Mouse (Mus musculus) adrenal gland, postnatal 10 days (tissue): ENCODE data around the gene Atg5. TPM values are rescaled to one million over a fixed set of nuclear protein-coding genes. Genes with fewer than 3 reads are reported as not detected.

ENCODE experiments used
- DNase-seq: peaks from one replicate; pipeline ENCODE4 v3.0.0; 2021; ENCODE audit warnings: mixed read lengths
- total RNA-seq, 2 experiments: library from RNA; stranded (reverse); gene quantifications; 2 replicates each; pipeline ENCODE4 v1.2.3; 2021

Atg5 gene
- total RNA-seq, 2 experiments from 2014 or later = 23.0 to 23.1 TPM

DNA sequence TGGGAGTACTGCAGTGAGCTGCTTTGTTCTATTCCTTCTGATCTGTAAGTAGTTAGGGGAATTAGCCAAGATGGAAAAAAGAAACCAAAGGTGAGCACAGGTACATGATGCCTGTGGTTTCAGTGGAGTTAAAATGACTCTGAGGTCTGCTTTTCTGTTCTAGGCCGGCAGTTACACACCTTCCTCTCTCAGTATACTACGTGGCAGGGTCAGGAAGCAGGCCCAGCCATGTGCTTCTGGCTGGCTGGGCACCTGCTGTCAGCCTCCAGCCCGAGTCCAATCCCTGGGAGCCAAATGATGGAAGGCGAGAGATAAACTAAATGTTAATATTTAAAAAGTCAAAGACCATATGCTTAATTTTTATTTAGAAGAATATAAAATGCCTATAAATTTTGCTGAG lies 85.3 kb downstream of the Atg5 start:
- no peak for DNase-seq

DNA sequence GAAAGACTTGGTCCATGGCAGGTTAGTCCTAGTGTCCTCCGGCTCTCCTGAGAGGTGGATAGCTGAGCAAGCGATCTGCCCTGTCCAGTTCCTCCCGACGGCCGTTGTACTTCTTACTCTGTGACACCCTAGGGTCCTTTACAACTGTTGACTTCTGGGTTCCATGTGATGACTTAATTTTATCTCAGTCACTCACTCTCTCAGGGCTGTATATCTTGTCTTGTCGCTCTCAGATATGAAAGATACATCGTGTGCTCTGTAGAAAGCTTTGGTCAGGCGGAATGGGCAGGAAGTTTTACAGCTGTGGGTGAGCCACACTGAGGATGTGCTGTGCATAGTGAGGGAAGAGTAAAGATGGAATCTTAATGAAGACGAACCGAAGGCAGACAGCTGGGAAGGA lies 86.2 kb downstream of the Atg5 start:
- no peak for DNase-seq

DNA sequence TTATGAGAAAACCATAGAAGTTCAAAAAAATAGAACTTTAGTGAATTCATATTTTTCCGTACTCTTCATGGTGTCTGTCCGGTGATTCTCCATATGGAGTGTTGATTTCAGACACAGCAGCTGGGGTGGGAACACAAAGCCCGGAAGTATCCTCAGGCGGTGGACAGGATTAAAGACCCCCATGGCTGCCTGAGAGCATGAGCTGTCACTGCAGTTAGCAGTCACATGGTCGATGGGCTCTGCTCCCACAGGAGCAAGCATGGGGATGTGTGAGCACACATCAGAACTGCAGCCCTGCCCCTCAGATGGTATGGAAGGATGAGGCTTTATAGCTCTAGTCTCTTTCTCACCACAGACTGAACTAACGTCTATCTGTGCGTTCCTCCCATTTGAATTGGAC lies 87.1 kb downstream of the Atg5 start:
- no peak for DNase-seq

DNA sequence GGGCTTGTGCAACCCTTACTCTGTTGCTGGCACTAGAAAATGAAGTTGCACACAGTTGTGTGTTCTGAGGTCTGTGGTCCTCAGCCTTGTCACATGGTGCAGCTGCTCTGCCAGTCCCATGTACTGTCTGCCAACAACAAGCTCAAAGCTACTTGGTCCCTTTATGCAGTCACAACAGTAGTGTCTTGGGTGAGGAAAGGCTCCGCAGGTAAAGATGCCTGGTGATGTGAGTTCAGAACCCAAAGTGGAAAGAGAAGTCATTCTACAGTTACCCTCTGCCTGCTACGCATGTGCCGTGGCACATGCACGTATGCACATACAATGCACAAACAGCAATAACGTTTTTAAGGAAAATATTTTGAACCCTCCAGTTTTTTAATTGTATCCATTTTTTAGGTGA lies 88.5 kb downstream of the Atg5 start:
- DNase-seq = no peak

DNA sequence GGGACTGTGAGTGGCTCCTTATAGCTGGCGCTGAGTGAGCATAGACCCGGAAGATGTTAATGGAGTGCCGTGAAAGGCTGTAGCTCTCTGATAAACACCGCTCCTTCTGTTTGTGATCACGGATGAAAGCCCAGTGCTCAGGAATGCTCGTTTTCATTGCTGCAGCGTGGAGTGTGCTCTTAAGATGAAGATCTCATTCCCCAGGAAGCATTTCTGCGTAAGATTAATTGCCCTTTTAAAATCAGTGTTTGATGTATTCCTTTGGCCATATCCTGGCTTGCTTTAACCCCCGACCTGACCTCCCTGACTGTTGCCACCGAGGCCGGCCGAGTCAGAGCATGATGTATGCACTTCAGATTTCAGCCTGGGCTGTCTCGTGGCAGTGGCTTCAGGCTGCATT lies 89.2 kb downstream of the Atg5 start:
- DNase-seq = peak; percentile 43

DNA sequence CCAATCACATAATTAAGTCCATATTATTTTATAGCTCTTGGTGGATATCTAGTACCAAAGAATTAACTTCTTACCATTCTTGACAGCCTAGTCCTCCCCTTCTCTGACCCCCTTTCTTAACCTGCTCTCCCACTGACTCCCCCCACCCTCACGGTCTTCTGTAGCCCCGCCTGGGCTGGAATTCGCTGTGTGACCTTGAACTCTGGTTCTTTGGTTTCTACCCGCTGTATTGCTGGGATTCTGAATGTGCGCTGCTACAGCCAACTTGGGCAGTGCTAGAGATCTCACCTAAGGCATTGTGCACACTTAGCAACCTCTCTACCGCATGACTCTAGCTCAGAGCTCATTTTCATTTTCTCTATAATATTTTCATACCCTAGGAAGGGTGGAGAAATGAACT lies 90.7 kb downstream of the Atg5 start:
- no peak for DNase-seq

DNA sequence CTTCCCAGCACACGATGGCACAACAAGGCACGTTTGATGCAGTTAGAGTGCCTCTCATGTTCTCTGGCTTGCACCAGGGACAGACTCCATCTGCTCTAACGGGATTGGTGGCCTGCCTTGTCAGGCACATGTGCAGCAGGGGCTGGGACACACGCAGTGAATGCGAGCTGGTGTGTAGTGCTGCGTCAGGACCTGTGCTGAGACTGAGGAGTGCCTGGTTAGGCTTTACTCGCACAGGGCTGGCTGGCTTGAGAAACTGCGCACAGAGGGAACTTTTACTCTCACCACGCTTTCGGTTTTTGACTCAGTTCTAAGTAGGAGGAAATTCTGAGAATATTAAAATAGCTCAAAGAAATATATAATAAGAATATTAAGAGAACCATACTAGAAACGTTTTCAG lies 92.5 kb downstream of the Atg5 start:
- DNase-seq = no peak

DNA sequence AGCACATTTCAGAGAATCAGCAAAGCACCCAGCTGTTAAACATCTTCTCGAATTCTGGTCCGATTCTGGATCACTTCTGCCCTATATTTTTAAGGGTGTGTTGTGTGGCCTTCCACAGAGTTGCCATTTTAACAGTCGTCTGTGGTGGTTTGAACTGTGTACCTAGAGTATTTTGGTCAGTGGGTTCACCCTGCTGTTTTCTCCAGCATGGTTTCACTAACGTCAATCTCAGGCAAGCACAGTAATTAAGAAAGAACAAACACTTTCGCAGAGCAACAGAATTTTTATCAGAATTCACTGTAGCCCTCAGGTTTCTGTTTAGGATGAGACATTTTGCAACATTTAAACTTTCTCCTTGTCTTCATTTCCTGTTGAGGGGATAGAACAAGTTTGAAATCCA lies 94.3 kb downstream of the Atg5 start:
- DNase-seq = no peak

DNA sequence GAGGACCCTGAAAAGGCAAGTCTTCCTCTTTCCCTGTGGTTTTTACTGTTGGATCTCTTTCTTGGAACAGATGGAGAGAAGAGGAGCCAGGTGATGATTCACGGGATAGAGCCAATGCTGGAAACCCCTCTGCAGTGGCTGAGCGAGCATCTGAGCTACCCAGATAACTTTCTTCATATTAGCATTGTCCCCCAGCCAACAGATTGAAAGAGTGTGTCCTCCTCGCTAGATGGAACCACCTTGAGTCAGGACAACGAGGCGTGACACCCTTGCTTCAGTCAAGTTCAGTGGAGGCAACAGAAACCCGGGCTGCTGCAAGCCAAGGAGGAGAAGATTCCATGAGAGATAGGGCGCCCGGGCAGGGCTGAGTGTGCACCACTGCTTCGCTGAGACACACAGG lies 94.7 kb downstream of the Atg5 start:
- DNase-seq = no peak

DNA sequence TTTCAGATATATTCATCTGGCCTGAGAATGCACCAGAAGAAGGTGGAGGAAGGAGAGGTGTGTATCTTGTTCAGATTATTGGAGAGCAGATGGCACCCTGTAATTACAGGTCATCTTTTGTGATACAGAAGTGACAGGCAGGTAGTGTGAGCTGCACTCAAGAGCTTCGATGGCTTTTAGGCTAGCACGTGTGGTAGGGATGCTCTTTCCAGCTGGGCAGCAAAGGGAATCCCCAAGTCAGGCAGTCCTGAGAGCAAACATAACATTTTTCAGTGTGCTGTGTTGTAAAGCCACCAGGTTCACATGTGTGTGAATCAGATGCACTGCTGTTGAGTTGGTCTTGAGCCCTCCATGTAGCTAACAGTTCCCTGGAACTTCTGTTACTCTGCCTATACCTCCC lies 98.0 kb downstream of the Atg5 start:
- DNase-seq = no peak

DNA sequence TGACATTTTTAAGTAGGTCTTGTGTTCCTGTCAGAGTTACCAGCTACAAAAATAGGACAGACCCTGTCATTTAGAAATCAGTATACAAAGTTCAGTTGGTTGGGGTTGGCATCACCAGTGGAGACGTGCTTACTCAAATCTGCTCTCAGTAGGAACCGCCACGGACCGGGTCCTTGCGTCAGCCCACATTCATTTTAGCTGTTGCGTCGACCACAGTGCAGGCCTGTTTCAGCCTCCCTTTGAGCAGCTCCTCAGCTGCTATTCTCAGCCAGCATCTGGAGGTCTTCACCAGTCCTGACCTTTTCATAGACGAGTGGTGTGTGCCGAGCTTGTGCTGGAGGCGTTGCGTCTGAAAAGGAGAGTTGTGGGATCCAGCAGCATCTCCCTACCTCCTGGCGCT lies 98.9 kb downstream of the Atg5 start:
- no peak for DNase-seq

DNA sequence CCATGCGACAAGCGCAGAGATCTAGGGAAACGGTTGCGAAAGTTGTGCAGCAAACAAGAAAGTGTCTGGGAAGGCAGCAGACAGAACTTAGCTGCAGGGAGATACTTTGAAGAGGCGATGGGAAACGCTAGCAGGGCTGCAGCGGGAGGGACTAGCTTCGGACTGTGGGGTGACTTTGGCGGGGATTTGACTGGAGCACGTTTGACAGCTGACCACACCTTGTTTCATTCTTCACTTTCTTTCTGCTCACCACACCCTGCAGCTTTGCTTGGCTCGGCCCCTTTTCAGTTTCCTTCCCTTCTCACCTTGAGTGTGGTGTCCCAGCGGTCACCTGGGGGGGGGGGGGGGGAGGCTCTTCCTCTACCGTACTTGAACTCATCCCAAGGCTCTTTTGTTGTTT lies 100.4 kb downstream of the Atg5 start:
- no peak for DNase-seq

DNA sequence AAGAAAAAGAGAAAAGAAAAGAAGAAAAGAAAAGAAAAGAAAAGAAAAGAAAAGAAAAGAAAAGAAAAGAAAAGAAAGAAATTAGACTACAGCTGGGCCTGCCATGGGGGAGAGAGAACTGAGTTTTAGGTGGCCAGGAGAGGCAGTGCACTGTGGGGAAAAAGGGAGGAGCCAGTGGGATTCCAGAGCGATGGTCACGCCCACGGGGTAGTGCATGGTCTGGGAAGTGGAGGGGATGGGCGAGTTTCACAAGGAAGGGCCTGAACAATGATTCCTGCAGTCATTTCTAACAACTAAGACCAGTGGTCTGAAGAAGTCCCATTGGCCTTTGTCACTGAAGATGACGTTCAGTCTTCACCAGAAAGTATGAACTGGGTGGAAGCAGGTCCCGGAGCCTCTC lies 102.5 kb downstream of the Atg5 start:
- DNase-seq = no peak

DNA sequence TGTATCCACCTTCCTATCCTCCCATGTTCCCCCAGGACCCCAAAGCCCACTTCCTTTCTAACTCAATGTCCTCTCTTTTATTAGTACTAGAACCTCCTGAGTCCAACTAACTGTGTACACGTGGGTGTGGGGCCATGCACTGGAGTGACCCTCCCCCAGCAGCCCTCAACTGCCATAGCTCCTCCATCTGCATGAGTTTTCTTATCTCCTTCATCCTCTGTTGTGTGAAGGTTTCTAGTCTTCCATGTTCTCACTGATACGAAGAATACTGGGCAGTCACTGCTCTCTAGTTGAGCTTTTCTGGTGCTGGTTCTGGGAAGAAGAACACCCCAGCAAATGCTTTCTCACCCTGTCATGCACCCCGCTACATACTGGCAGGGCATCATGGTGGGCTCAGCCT lies 104.1 kb downstream of the Atg5 start:
- no peak for DNase-seq

DNA sequence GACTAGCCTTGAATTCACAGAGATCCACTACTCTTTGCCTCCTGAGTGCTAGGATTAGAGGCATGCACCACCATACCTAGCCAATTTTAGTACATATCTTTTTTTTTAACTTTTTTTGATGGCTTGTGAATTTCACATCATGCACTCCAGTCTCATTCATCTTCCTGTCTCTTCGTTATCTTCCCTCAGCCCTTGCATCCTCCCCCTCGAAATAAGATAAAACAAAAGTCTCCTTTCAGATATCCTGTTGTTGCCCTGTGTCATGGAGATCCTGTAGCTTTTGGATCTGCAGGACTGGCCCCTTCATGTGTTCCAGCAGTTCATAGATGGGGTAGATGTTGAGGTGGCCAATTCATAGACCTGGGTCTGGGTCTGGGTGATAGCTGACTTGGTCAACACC lies 106.5 kb downstream of the Atg5 start:
- no peak for DNase-seq

DNA sequence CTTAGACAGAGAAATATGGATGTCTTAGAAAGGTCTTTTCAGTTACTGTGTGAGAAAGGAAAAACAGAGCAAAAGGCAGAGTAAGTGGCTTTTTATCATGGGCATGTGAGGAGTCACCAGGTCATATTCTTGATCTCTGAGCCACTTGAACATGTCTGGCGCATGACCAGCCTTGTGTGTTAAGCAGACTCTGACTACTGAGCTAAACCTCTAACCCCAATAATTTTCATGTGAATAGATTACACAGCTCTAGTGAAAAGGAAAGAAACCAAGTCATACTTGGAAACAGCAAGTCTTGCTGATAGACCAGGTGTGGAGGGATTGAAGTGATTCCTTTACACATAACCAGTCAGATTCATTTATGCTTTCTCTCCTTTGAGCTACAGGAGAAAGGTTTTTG lies 107.3 kb downstream of the Atg5 start:
- DNase-seq = no peak

DNA sequence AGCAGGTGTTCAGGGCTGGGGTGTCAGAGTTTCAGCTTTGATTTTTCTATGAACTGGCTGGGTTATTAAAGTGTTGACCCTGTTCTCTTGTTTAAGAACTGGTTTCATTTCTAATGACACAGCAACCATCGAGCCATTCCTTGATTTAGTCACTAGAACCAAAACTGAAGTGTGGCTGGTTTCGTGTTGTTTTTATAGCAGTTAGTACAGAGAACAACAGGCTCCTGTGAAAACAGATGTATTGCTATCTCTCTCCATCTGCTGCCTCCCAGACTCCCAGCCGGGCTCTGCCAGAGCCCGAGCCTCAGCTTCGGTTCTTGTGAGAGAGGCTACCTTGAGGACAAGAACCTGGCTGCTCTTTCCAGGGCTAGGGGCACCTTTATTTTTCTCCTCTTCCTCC lies 109.7 kb downstream of the Atg5 start:
- no peak for DNase-seq

DNA sequence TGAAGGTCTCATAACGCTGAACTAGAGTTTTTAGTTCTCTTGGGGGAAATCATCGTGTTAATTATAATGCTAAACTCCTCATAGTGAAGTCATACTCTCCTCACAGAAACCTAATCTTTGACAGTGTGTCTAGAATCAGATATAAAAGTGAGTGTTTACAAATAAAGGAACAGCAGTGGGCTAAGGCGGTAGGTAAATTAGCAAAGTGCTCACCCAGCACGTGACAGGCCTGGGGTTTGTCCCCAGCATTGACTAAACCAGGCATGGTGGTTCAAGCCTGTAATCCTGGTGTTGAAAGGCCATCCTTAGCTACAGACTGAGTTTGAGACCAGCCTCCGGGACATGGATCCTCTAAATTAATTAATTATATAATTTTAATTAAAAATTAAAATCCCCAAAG lies 110.2 kb downstream of the Atg5 start:
- DNase-seq = no peak

DNA sequence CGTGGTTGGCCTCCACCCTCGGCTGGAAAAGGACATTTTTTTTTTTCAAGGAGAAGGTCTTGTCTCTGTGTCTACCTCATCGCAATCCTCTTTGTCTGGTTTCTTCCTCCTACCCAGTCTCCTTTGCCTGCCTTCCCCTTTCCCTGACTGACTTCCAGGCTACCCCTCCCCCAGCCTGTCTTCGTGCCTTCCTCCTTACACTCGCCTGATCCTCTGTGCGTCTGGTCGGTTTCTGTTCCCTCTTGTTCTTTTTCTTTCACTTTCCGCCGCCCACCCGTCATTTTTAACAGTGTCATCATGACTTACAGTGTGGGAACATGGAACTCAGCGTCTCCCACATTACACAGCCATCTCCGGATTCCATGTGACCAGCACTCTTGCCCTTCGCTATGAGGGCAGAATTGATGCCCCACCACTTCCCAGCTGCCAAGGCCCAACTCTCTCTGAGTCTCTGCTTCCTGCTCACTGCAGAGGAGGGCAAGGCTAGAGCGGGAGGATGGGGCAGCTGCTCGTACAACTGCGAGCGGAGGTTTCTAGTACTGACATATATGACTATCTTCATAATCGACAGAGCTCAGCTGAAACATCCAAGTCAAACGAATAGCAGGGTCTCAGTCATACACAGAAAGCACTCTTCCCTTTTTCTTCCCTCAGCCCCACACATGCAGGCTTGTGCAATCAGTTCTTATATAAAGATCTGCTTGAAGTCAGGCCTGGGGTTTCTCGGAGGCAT lies 112.5 kb downstream of the Atg5 start:
- DNase-seq = peak; percentile 41

DNA sequence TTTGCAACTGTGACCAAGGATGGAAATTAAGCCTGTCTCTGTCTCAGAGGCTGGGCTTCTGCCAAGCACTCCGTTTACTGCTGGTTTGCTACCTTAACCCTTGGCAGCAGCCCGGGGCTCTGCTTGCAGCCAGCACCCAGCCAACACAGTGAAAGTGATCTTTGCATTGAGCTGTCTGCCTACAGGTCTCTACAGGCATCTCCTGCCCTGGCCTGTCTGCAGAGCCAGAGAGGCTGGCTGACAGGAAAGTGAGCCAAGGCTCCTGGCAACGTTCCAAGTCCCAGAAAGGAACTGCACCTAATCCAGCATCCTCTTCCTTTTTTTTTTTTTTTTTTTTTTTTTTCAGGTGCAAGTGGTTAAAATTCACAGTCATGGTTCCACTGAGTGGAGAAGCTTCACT lies 113.2 kb downstream of the Atg5 start:
- peak; percentile 81 for DNase-seq

DNA sequence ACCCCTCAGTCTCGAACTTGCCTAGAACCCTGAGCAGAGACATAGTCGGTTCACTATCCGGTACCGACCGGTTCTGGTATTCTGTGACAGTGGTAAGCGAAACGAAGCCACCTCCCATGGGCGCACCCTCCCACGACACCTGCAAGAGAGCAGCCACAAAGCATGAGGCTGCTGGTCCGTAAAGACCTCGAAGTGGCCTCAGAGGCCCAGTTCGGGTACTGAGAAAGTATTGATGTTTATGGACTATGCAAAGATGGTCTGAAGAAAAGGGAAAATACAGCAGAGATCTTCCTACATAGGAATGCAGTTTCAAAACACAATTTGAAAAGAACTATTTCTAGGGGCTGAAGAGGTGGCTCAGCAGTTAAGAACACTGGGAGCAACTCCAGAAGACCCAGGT lies 113.8 kb downstream of the Atg5 start:
- DNase-seq = no peak

DNA sequence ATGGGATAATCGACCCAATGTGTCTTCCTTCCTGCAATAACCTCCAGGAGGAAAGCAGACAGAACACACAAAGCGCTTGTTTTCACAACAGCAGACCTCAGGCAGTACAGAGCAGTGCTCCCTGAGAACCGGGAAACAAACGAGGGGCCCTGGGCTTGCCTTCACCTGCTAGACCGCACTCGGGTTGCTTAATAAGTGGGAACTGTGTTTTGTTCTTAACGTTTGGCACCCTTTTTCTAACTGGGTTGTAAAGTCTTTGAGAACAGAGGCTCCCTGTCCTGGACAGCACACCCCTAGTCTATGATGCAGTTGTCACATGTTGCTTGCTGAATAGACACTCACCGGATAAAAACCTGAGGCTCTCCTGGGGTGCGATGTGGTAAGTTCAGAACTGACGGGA lies 115.1 kb downstream of the Atg5 start:
- DNase-seq = no peak

DNA sequence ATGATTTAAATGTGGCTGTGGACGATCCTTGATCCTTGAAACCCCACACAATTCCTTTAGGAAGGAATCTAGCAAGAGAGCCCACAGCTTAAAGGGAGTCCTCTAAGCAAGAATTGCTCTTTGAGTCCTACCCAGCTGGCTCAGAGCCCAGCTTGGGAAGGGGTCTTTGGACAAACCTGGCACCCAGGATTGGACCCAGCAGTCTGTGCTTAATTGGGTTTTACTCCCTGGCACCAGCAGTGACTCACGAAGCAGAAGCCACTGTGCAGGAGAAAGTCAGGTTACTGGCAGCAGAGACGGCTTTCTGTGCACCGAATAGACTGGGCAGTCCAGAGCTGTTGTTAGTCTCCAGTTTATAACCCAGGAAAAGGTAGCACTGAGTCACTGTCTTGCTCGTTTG lies 117.1 kb downstream of the Atg5 start:
- DNase-seq = no peak

DNA sequence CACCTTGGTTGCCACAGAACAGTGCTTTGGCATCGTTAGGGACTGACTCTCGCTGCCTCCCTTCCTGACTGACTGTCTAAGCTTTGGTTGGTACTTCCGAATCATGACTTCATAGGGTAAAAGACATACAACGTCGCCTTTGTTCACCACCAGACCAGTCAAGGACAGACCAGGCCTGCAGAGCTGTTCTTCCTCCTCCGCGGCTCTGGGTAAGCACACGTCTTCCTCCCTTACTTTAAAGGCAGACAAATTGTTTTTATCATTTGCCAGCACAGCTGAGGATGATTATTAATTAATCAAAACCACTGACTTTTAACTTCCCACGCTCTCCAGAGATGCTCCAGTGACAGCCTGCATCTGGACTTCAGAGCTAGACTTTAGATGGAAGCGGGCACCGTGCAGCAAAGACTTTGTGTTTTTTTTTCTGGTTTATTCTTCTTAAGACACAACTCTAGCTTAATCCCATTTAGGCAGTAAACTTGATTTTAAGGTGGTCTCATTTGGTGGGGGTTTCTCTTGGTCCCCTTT lies 120.6 kb downstream of the Atg5 start:
- DNase-seq = no peak

DNA sequence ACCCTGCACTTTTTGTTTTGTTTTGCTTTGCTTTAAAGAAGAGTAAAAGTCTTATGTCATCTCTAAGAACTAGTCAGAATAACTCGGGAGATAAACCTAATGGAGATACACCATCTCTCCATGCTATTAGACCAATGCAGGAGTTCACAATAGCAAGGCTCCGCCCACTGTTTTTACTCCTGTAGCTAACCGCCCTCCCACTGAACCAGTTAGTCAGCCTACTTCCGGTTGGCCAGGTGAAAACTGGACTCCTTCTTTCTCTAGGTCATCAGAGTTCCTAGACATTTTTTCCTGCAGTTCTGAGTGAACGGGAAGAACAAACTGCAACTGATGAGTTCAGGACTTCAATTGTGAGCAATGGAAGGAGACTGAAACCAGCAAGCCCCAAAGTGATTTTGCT lies 122.1 kb downstream of the Atg5 start:
- DNase-seq = no peak
